Mouse (Mus musculus) liver, adult 2 months (tissue): ENCODE data around the gene Slc13a1.

Source experiments
- CTCF ChIP-seq: fragments of 200-500 bp; IDR thresholded peaks from 2 replicates; pipeline ENCODE4 v1.5.1; 2011; ENCODE audit warnings: low read depth, low read length, control low read depth
- POLR2A ChIP-seq: fragments of 200-500 bp; IDR thresholded peaks from 2 replicates; pipeline ENCODE4 v1.6.1; 2011; ENCODE audit warnings: low read length, control low read depth; ENCODE audit not compliant: insufficient read depth; ENCODE audit errors: extremely low read depth

DNA sequence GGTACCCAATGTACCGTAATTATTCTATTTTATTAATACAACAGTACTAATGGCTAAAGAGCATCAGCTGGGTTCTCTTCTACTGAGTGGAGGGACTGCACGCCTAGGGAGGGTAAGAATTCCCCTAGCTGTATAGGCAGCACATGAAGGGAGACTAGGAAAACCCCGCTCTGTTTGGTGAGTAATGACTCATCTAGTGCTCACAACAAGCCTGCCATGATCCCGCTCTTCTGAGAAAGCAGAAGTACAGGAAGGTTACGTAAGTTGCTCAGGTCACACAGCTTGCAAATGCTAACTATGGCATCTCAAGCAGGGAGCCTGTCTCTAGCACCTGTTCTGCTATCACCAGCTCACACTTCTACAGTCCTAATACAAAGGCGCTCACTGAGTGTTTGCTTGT is 1.1 kb downstream of the Slc13a1 start:
- no peak for TF ChIP-seq CTCF
- TF ChIP-seq POLR2A, result no peak
